Mouse (Mus musculus): Measurements from ENCODE around the gene Pnmal2. TPM values are rescaled to one million over a fixed set of nuclear protein-coding genes. Genes with fewer than 3 reads are reported as not detected.

The Pnmal2 gene
- polyA plus RNA-seq, 2 experiments, result 13.9 to 18.8 TPM

DNA sequence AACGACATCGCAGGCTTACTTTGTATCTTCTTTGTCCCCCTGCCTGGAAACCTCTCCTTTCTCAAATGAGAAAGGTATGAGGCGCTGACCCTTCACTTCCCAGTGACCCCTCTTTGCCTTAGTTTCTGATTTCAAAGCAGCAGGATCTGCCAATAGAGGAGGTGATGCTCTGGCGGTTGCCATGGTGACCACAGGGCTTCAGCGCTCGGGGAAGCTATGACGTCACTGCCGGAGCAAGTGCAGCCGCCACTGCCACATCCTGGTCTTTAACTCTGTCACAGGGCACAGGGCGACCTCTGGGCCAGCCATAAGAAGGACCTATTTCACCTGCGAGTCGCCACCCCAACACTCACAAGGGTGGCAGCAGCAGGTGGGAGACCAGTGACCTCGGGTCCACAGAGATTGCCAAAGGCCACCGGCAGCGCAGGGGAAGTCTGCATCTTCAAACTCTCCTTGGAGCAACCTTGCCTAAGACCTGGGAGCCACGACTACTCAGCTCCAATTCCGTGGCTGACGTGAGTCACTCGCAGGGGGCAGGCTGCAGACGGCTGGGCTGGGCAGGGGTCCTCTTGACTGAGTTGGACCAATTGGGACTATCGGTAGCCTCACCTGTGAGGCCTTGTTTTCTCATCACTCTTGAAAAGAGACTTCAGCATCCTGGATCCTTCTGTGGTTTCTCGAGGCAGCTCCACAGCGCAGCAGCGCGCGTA lies 38.5 kb downstream of the Pnmal2 start, which contains the start of gene Gm42372:
Gene Gm42372, plus strand, starts transcription at position 228 of the 710 bp plus-strand sequence.
- H3K27ac ChIP-seq (replicated peaks; ENCODE audit: low read depth, low read length), result no peak within 1 kb of the TSS
- 22% methylated on average over 26 of the region's 26 CpGs for whole genome bisulfite sequencing
- DNase-seq (ENCODE audit: low spot score) (peak; percentile 26), ATAC-seq (ENCODE audit: low FRiP score, low read depth) (peak; percentile 23; the same call in 1 of the 2 replicates)
- H3K9ac ChIP-seq (ENCODE audit: low read depth, low read length, severe bottlenecking), result 0 out of 2 replicates have a peak within 1 kb of the TSS, but pooled peaks have one; percentile 25
- peaks cover 31% of the 10 kb centered on the region for H3K4me1 ChIP-seq (ENCODE audit: control insufficient read depth, insufficient read depth, low read length)
- H3K9me3 ChIP-seq (ENCODE audit: control insufficient read depth, low read length), result no peaks in the 10 kb centered on the region
- peak within 1 kb of the TSS; percentile 14; the same call in 1 of the 2 replicates for H3K4me3 ChIP-seq (replicated peaks; ENCODE audit: low read length)
- no peaks in the 10 kb centered on the region for H3K36me3 ChIP-seq (ENCODE audit: control insufficient read depth, insufficient read depth, low read length)
- no peaks in the 10 kb centered on the region for H3K27me3 ChIP-seq (ENCODE audit: control insufficient read depth, insufficient read depth, low read length)
- H3K4me2 ChIP-seq (replicated peaks; ENCODE audit: low read depth, low read length, severe bottlenecking), result peak within 1 kb of the TSS; percentile 39
- TF ChIP-seq POLR2A (IDR thresholded peaks at IDR 0.05; ENCODE audit: borderline replicate concordance, extremely low read depth, insufficient read depth, insufficient read length), result no peak

DNA sequence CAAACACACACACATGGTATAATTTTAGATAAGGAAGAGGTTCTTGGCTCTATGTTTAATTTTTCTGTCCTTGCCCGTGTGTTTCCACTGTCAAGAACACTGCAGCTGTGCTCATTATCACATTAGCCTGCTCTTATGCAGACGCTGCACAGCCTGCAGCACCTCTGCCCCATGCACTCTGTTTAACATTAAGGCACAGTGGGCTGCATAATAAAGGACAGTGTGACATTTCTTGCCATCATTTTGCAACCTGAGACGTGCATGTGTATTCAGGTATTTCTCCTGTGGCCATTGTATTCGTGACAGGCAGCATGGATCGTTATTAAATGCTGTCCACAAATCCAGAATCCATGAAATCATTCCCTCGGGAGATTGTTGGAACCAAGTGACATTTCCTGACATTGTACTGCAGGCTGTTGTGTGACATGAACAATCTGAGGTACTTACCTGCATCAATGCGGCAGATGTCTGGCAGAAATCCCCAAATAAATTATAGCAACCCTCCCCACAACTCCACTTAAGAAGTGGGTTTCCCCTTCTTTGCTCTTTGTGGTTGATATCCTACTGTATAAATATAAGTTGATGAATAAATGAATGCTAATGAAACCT lies 43.2 kb downstream of the Pnmal2 start:
- H3K4me1 ChIP-seq (ENCODE audit: control insufficient read depth, insufficient read depth, low read length), result peaks cover 37% of the 10 kb centered on the region

DNA sequence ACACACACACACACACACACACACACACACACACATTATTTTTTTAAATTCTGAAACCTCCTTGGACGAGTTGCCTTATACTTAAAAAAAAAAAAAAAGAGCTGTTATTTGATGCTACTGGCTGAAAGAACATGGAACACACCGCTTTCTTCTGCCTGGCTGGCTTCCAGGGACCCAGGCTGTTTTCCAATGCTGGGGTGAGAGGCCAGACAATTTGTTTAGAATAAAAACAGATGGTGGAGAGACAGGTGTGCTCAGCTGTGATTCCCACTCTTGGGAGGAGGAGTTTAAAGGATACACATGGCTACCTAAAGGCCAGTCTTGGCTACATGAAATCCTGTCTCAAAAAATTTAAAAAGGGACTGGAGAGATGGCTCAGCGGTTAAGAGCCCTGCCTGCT lies 43.9 kb downstream of the Pnmal2 start:
- H3K36me3 ChIP-seq (ENCODE audit: control insufficient read depth, insufficient read depth, low read length), result no peaks in the 10 kb centered on the region
- H3K4me3 ChIP-seq (replicated peaks; ENCODE audit: low read length), result no peak overlapping the region
- TF ChIP-seq POLR2A (IDR thresholded peaks at IDR 0.05; ENCODE audit: borderline replicate concordance, extremely low read depth, insufficient read depth, insufficient read length), result no peak
- H3K4me1 ChIP-seq (ENCODE audit: control insufficient read depth, insufficient read depth, low read length), result peaks cover 35% of the 10 kb centered on the region
- H3K27ac ChIP-seq (replicated peaks; ENCODE audit: low read depth, low read length), result no peak overlapping the region
- ATAC-seq (ENCODE audit: low FRiP score, low read depth) (peak; percentile 42), DNase-seq (ENCODE audit: low spot score) (peak; percentile 80)
- 25% methylated on average over 3 of the region's 3 CpGs for whole genome bisulfite sequencing
- H3K9me3 ChIP-seq (ENCODE audit: control insufficient read depth, low read length), result no peaks in the 10 kb centered on the region
- H3K4me2 ChIP-seq (replicated peaks; ENCODE audit: low read depth, low read length, severe bottlenecking), result no peak overlapping the region
- no peak overlapping the region for H3K9ac ChIP-seq (ENCODE audit: low read depth, low read length, severe bottlenecking)
- H3K27me3 ChIP-seq (ENCODE audit: control insufficient read depth, insufficient read depth, low read length), result no peaks in the 10 kb centered on the region

More for the DNA sequence above, 43.2 kb downstream of the Pnmal2 start:
- no peak for TF ChIP-seq POLR2A (IDR thresholded peaks at IDR 0.05; ENCODE audit: borderline replicate concordance, extremely low read depth, insufficient read depth, insufficient read length)
- H3K9ac ChIP-seq (ENCODE audit: low read depth, low read length, severe bottlenecking), result no peak overlapping the region
- no peak for DNase-seq (ENCODE audit: low spot score)
- no peaks in the 10 kb centered on the region for H3K27me3 ChIP-seq (ENCODE audit: control insufficient read depth, insufficient read depth, low read length)
- no peak overlapping the region for H3K4me2 ChIP-seq (replicated peaks; ENCODE audit: low read depth, low read length, severe bottlenecking)
- H3K9me3 ChIP-seq (ENCODE audit: control insufficient read depth, low read length), result no peaks in the 10 kb centered on the region
- 0 out of 2 replicates have a peak overlapping the region, but pooled peaks have one; percentile 26 for H3K27ac ChIP-seq (replicated peaks; ENCODE audit: low read depth, low read length)
- WGBS, result 25% methylated on average over 7 of the region's 7 CpGs
- no peak overlapping the region for H3K4me3 ChIP-seq (replicated peaks; ENCODE audit: low read length)
- H3K36me3 ChIP-seq (ENCODE audit: control insufficient read depth, insufficient read depth, low read length), result no peaks in the 10 kb centered on the region
- ATAC-seq (ENCODE audit: low FRiP score, low read depth), result no peak

DNA sequence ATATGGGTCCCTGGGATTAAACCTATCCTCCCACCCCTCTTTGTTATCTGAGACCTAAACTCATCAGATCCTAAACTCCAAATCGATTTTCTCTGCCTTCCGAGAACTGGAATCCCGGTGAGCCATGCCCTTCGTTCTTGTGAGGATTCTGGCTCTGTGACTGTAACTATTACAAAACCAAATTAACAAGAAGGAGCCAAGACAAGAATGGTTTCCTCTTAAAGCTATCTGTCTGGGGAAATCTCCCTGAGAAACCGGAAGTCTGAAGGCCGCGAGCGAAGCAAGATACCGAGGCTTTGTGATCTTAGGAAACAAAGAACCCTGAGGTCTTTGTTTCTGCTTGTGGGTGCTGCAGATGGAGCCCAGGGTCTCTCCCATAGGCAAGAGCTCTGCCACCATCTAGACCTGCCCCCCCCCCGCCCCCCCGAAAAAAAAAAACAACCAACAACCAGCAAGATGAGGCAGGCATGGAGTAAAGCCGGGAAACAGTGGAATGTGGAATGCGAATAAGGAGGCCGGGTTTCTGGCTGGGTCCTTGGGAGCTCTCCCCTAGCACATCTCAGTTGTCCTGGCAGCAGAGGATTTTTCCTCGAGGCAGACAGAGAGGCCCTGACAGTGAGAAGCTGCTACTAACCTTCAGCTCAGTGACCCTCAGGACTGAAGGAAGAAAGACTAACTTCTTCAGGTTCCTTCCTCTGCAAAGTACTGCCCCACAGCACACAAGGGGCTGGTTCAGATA lies 45.7 kb downstream of the Pnmal2 start:
- Histone ChIP-seq H3K9me3 (ENCODE audit: control insufficient read depth, low read length) (no peaks in the 10 kb centered on the region), H3K4me1 (ENCODE audit: control insufficient read depth, insufficient read depth, low read length) (peaks cover 41% of the 10 kb centered on the region), H3K27ac (replicated peaks; ENCODE audit: low read depth, low read length) (peak overlapping the region; percentile 14), H3K4me2 (replicated peaks; ENCODE audit: low read depth, low read length, severe bottlenecking) (0 out of 2 replicates have a peak overlapping the region, but pooled peaks have one; percentile 3), H3K36me3 (ENCODE audit: control insufficient read depth, insufficient read depth, low read length) (no peaks in the 10 kb centered on the region), H3K9ac (ENCODE audit: low read depth, low read length, severe bottlenecking) (0 out of 2 replicates have a peak overlapping the region, but pooled peaks have one; percentile 16), H3K4me3 (replicated peaks; ENCODE audit: low read length) (no peak overlapping the region), H3K27me3 (ENCODE audit: control insufficient read depth, insufficient read depth, low read length) (no peaks in the 10 kb centered on the region)
- ATAC-seq (ENCODE audit: low FRiP score, low read depth) (no peak), DNase-seq (ENCODE audit: low spot score) (peak; percentile 42)
- no peak for TF ChIP-seq POLR2A (IDR thresholded peaks at IDR 0.05; ENCODE audit: borderline replicate concordance, extremely low read depth, insufficient read depth, insufficient read length)
- 40% methylated on average over 15 of the region's 15 CpGs for WGBS

All from limb, embryonic 14.5 days (tissue).